8 mouse cellular contexts compared by ENCODE assay signal in genomic region chr8:84785756-84786677, GRCm38 (mm10). TPM values are rescaled to one million over a fixed set of nuclear protein-coding genes. Genes with fewer than 3 reads are reported as not detected.
DNase-seq lines count a peak whose midpoint lies in the region; ATAC-seq and TF ChIP-seq lines count a peak whose summit lies in the region.

No protein-coding gene starts in this region.

- peaks cover 72% of the 10 kb centered on the region for H3K4me1 ChIP-seq in brown adipose tissue, adult 24 weeks (ENCODE audit: control insufficient read depth, insufficient read depth, insufficient read length, low read length)
- peaks cover 14% of the 10 kb centered on the region for H3K4me1 ChIP-seq in intestine, embryonic 16.5 days (ENCODE audit: control insufficient read depth, insufficient read depth, low read length)

- WGBS in intestine, embryonic 16.5 days, result 7% methylated on average over 38 of the region's 38 CpGs

- intact Hi-C loops in gastrocnemius, adult 2 months (cut with DNase I), result no loop called here

- peak; percentile 87 for DNase-seq in gastrocnemius, adult 2 months
- no peak for DNase-seq in gastrocnemius, adult 18-20 months (ENCODE audit: low spot score)
- peak; percentile 99 for DNase-seq in heart, adult 11 months
- peak; percentile 92 for DNase-seq in lung, postnatal 10 days
- no peak for DNase-seq in thymus, postnatal 0 days (ENCODE audit: low spot score)

- no peak for ATAC-seq in intestine, embryonic 16.5 days
- no peak for ATAC-seq in megakaryocyte progenitor cell, adult 5-6 weeks (replicated peaks; ENCODE audit: poor library complexity)

- peaks cover 89% of the 10 kb centered on the region for H3K27me3 ChIP-seq in intestine, embryonic 16.5 days (replicated peaks; ENCODE audit: control insufficient read depth, insufficient read depth, low read length)

- peak overlapping the region; percentile 59 for H3K4me3 ChIP-seq in gastrocnemius, adult 2 months
- H3K4me3 ChIP-seq in brown adipose tissue, adult 24 weeks (ENCODE audit: insufficient read depth, low read depth, low read length), result peak overlapping the region; percentile 56
- H3K4me3 ChIP-seq in intestine, embryonic 16.5 days (ENCODE audit: low read length), result no peak overlapping the region

- H3K9me3 ChIP-seq in intestine, embryonic 16.5 days (ENCODE audit: control insufficient read depth, low read length), result no peaks in the 10 kb centered on the region

- no peak overlapping the region for H3K9ac ChIP-seq in intestine, embryonic 16.5 days (ENCODE audit: low read depth, low read length)

- H3K4me2 ChIP-seq in intestine, embryonic 16.5 days (ENCODE audit: low read depth, low read length), result peak overlapping the region; percentile 3; the same call in 1 of the 2 replicates

- peak overlapping the region; percentile 96 for H3K27ac ChIP-seq in gastrocnemius, adult 2 months
- H3K27ac ChIP-seq in brown adipose tissue, adult 24 weeks (replicated peaks; ENCODE audit: low read depth, low read length), result no peak overlapping the region
- H3K27ac ChIP-seq in intestine, embryonic 16.5 days (ENCODE audit: low read length), result no peak overlapping the region

- H3K36me3 ChIP-seq in intestine, embryonic 16.5 days (ENCODE audit: control insufficient read depth, insufficient read depth, low read length), result no peaks in the 10 kb centered on the region

- no peak for TF ChIP-seq CTCF in gastrocnemius, adult 2 months (IDR thresholded peaks at IDR 0.05)

RNA-seq across cellular contexts. Expression of gene Nfix, which starts 14.1 kb away (rescaled TPM):
- total RNA-seq in gastrocnemius, adult 2 months (2021), result 100 to 1,000 TPM; 465 to 558 TPM
- total RNA-seq in gastrocnemius, adult 18-20 months (2021), result 100 to 1,000 TPM; 481 to 528 TPM
- 74.6 and 78.4 TPM in 2 replicates for polyA plus RNA-seq in brown adipose tissue, adult 24 weeks (2012; ENCODE audit: insufficient read depth, insufficient read length, missing spikeins)
- 9.7 and 11.8 TPM in 2 replicates for polyA plus RNA-seq in intestine, embryonic 16.5 days (2015; fragmentation: Nextera tagmentation; extraction: Ambion mirVana)
- 44.4 and 46.9 TPM in 2 replicates for total RNA-seq in megakaryocyte progenitor cell, adult 5-6 weeks (2015)
- 12.0 and 15.7 TPM in 2 replicates for total RNA-seq in megakaryocyte progenitor cell, adult 5-6 weeks (2017)
- polyA plus RNA-seq in thymus, postnatal 0 days (2015; fragmentation: Nextera tagmentation; extraction: Ambion mirVana), result 7.2 and 11.7 TPM in 2 replicates

RNA-seq across cellular contexts. Expression of gene Dand5, which starts 36.6 kb away (rescaled TPM):
- total RNA-seq in gastrocnemius, adult 2 months (2021), result 10 to 100 TPM; 10.2 to 14.3 TPM
- 10 to 100 TPM; 12.8 to 12.9 TPM for total RNA-seq in gastrocnemius, adult 18-20 months (2021)
- polyA plus RNA-seq in brown adipose tissue, adult 24 weeks (2012; ENCODE audit: insufficient read depth, insufficient read length, missing spikeins), result 7.2 and 9.4 TPM in 2 replicates
- 4.2 and 4.4 TPM in 2 replicates for polyA plus RNA-seq in intestine, embryonic 16.5 days (2015; fragmentation: Nextera tagmentation; extraction: Ambion mirVana)
- total RNA-seq in megakaryocyte progenitor cell, adult 5-6 weeks (2015), result 2.2 and 2.4 TPM in 2 replicates
- total RNA-seq in megakaryocyte progenitor cell, adult 5-6 weeks (2017), result 1.7 and 4.0 TPM in 2 replicates
- polyA plus RNA-seq in thymus, postnatal 0 days (2015; fragmentation: Nextera tagmentation; extraction: Ambion mirVana), result 4.0 and 4.4 TPM in 2 replicates

RNA-seq across cellular contexts. Expression of gene Gadd45gip1, which starts 45.3 kb away (rescaled TPM):
- total RNA-seq in gastrocnemius, adult 2 months (2021), result 10 to 100 TPM; 16.2 to 30.4 TPM
- total RNA-seq in gastrocnemius, adult 18-20 months (2021), result 10 to 100 TPM; 22.9 to 24.2 TPM
- polyA plus RNA-seq in brown adipose tissue, adult 24 weeks (2012; ENCODE audit: insufficient read depth, insufficient read length, missing spikeins), result 32.2 and 37.2 TPM in 2 replicates
- polyA plus RNA-seq in intestine, embryonic 16.5 days (2015; fragmentation: Nextera tagmentation; extraction: Ambion mirVana), result 61.8 and 63.4 TPM in 2 replicates
- total RNA-seq in megakaryocyte progenitor cell, adult 5-6 weeks (2015), result 21.4 and 21.9 TPM in 2 replicates
- 51.2 and 57.4 TPM in 2 replicates for total RNA-seq in megakaryocyte progenitor cell, adult 5-6 weeks (2017)
- 56.4 and 57.4 TPM in 2 replicates for polyA plus RNA-seq in thymus, postnatal 0 days (2015; fragmentation: Nextera tagmentation; extraction: Ambion mirVana)

RNA-seq across cellular contexts. Expression of gene Rad23a, which starts 54.4 kb away (rescaled TPM):
- 100 to 1,000 TPM; 159 to 172 TPM for total RNA-seq in gastrocnemius, adult 2 months (2021)
- total RNA-seq in gastrocnemius, adult 18-20 months (2021), result 100 to 1,000 TPM; 171 to 176 TPM
- 73.3 and 79.3 TPM in 2 replicates for polyA plus RNA-seq in brown adipose tissue, adult 24 weeks (2012; ENCODE audit: insufficient read depth, insufficient read length, missing spikeins)
- polyA plus RNA-seq in intestine, embryonic 16.5 days (2015; fragmentation: Nextera tagmentation; extraction: Ambion mirVana), result 109 and 115 TPM in 2 replicates
- 30.2 and 34.4 TPM in 2 replicates for total RNA-seq in megakaryocyte progenitor cell, adult 5-6 weeks (2015)
- total RNA-seq in megakaryocyte progenitor cell, adult 5-6 weeks (2017), result 26.2 and 26.3 TPM in 2 replicates
- polyA plus RNA-seq in thymus, postnatal 0 days (2015; fragmentation: Nextera tagmentation; extraction: Ambion mirVana), result 120 and 141 TPM in 2 replicates

Comparison
In these comparisons a context has a peak if more than half of its experiments do, and no peak if none do; other contexts are left out.
1. DNase-seq: peak in gastrocnemius, adult 2 months (single experiment), heart, adult 11 months (single experiment) and lung, postnatal 10 days (single experiment); none in gastrocnemius, adult 18-20 months (single experiment) and thymus, postnatal 0 days (single experiment).
2. RNA of gene Nfix, which starts 14.1 kb away (total RNA-seq): 465 to 558 TPM in gastrocnemius, adult 2 months and 481 to 528 TPM in gastrocnemius, adult 18-20 months; 12.0 to 46.9 TPM in megakaryocyte progenitor cell, adult 5-6 weeks; every median in the first group is over 4 times any median in the second.